In genomic region chr17:49379645-49380044, GRCm38 (mm10) we compare ENCODE assay signal across 20 mouse cellular contexts.
"Had no signal": no experiment of that assay in that cellular context is flagged by ENCODE, and none has a peak within 500 bp of the region (broad histone marks: within the 10 kb centered on the region; RNA-seq: fewer than 3 reads in every experiment).

No protein-coding gene starts in this region.

- H3K4me2 ChIP-seq: limb, embryonic 13.5 days; liver, embryonic 12.5 days; liver, embryonic 15.5 days; lung, embryonic 15.5 days; midbrain, embryonic 11.5 days; stomach, embryonic 15.5 days had no signal

- H3K4me1 ChIP-seq: liver, embryonic 12.5 days; liver, embryonic 15.5 days; lung, embryonic 15.5 days; stomach, embryonic 15.5 days had no signal

- H3K9ac ChIP-seq: limb, embryonic 13.5 days; liver, embryonic 12.5 days; liver, embryonic 15.5 days; lung, embryonic 15.5 days; stomach, embryonic 15.5 days had no signal

- DNase-seq: kidney, adult 2 months; kidney, postnatal 25 days; layer of hippocampus, adult 9-11 months; liver; lung, adult 18-20 months; lung, postnatal 10 days; lung, postnatal 36 days; retina, postnatal 1 day; right cerebral cortex, postnatal 25 days; spleen, adult 18-20 months; thymus, postnatal 36 days had no signal

- H3K4me3 ChIP-seq: layer of hippocampus, adult 2 months; limb, embryonic 10.5 days; limb, embryonic 13.5 days; liver, embryonic 12.5 days; liver, embryonic 15.5 days; lung, embryonic 15.5 days; stomach, embryonic 15.5 days had no signal

- H3K9me3 ChIP-seq: limb, embryonic 10.5 days; limb, embryonic 13.5 days; liver, embryonic 12.5 days; liver, embryonic 15.5 days; lung, embryonic 15.5 days; stomach, embryonic 15.5 days had no signal

- ATAC-seq: liver, embryonic 12.5 days had no signal

- H3K36me3 ChIP-seq: limb, embryonic 10.5 days; limb, embryonic 13.5 days; liver, embryonic 12.5 days; liver, embryonic 15.5 days; lung, embryonic 15.5 days; stomach, embryonic 15.5 days had no signal

- H3K27ac ChIP-seq: kidney, postnatal 0 days; layer of hippocampus, adult 2 months; limb, embryonic 10.5 days; limb, embryonic 13.5 days; liver, embryonic 12.5 days; liver, embryonic 15.5 days; lung, embryonic 15.5 days; stomach, embryonic 15.5 days had no signal

- H3K27me3 ChIP-seq: limb, embryonic 13.5 days; liver, embryonic 12.5 days; liver, embryonic 15.5 days; lung, embryonic 15.5 days; stomach, embryonic 15.5 days had no signal
